Mouse (Mus musculus): ENCODE data around the gene Mcm6. TPM values are rescaled to one million over a fixed set of nuclear protein-coding genes. Genes with fewer than 3 reads are reported as not detected.

The Mcm6 gene
- polyA plus RNA-seq, 1 experiment, result 11.5 TPM

DNA sequence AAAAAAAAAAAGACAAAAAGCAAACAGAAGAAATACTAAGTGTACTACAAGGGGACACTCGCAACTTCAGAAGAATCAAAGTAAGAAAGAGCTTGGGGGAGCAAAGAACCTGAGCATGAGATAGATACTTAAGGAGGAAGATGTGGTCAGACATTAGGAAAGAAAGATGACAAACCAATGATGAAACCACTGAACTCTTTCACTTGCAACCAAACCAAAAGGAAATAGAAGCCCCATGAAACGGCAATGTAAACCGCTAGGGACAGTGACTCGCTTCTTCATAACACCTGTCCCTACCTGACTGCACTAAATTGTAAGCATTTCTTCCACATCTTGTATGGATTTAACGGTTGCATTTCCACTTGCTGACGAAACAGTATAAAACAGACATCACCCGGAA lies 27.0 kb upstream of the Mcm6 start:
- H3K4me3 ChIP-seq (replicated peaks; ENCODE audit: extremely low read depth, low read depth, low read length), result no peak overlapping the region
- DNase-seq, result no peak
- no peaks in the 10 kb centered on the region for H3K4me1 ChIP-seq (ENCODE audit: control insufficient read depth, insufficient read depth, low read length)
- no peak for TF ChIP-seq CTCF (IDR thresholded peaks at IDR 0.05; ENCODE audit: insufficient read depth, low read length)
- TF ChIP-seq POLR2A (IDR thresholded peaks at IDR 0.05; ENCODE audit: borderline replicate concordance, extremely low read depth, low read depth, low read length), result no peak
- 87% methylated on average over 7 of the region's 7 CpGs for WGBS

DNA sequence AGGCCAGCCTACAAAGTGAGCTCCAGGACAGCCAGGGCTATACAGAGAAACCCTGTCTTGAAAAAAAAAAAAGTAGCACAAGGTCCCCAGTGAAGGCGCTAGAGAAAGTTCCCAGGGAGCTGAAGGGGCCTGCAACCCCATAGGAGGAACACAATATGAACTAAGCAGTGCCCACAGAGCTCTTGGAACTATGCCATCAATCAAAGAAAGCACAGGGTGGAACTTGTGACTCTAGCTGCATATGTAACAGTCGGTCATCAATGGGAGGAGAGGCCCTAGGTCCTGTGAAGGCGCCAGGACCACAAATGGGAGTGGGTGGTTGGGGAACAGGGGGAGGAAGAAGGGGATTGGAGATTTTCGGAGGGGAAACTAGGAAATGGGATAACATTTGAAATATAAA lies 17.4 kb upstream of the Mcm6 start:
- TF ChIP-seq POLR2A (IDR thresholded peaks at IDR 0.05; ENCODE audit: borderline replicate concordance, extremely low read depth, low read depth, low read length) (no peak), CTCF (IDR thresholded peaks at IDR 0.05; ENCODE audit: insufficient read depth, low read length) (no peak)
- DNase-seq, result no peak
- WGBS, result 95% methylated on average over 4 of the region's 4 CpGs

GRCm38 (mm10) chr1:128372143-128372860 lies 12.8 kb upstream of the Mcm6 start:
- 67% methylated on average over 7 of the region's 7 CpGs for WGBS
- TF ChIP-seq CTCF (IDR thresholded peaks at IDR 0.05; ENCODE audit: insufficient read depth, low read length) (peak; percentile 40; the same call in 1 of the 2 replicates), POLR2A (IDR thresholded peaks at IDR 0.05; ENCODE audit: borderline replicate concordance, extremely low read depth, low read depth, low read length) (no peak)
- H3K4me1 ChIP-seq (ENCODE audit: control insufficient read depth, insufficient read depth, low read length), result no peaks in the 10 kb centered on the region
- no peak for DNase-seq
- no peak overlapping the region for H3K4me3 ChIP-seq (replicated peaks; ENCODE audit: extremely low read depth, low read depth, low read length)

More for the DNA sequence above, 17.4 kb upstream of the Mcm6 start:
- no peaks in the 10 kb centered on the region for H3K4me1 ChIP-seq (ENCODE audit: control insufficient read depth, insufficient read depth, low read length)
- no peak overlapping the region for H3K4me3 ChIP-seq (replicated peaks; ENCODE audit: extremely low read depth, low read depth, low read length)

GRCm38 (mm10) chr1:128368732-128369441 lies 9.4 kb upstream of the Mcm6 start:
- no peak overlapping the region for H3K4me3 ChIP-seq (replicated peaks; ENCODE audit: extremely low read depth, low read depth, low read length)
- H3K4me1 ChIP-seq (ENCODE audit: control insufficient read depth, insufficient read depth, low read length), result no peaks in the 10 kb centered on the region
- peak; percentile 36 for DNase-seq
- TF ChIP-seq POLR2A (IDR thresholded peaks at IDR 0.05; ENCODE audit: borderline replicate concordance, extremely low read depth, low read depth, low read length), result no peak
- peak; percentile 31 for TF ChIP-seq CTCF (IDR thresholded peaks at IDR 0.05; ENCODE audit: insufficient read depth, low read length)
- WGBS, result 59% methylated on average over 5 of the region's 5 CpGs

DNA sequence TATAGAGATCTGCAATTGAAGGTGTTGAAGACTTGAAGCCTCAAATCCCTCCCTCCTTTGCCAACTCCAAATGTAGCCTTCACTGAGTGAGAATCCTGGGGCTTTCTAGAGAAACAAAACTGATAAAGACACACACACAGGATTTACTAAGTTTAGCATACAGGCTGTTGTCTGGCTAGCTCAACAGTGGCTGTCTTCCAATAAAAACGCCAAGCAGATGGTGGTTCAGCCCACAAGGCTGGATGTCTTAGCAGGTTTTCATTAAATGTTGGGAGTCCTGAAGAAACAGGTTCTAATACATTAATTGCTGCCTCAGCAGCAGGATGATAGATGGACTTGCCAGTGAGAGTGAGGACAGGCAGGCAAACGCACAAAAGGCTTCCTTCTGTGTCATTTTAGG lies 1.1 kb upstream of the Mcm6 start:
- TF ChIP-seq CTCF (IDR thresholded peaks at IDR 0.05; ENCODE audit: insufficient read depth, low read length) (no peak), POLR2A (IDR thresholded peaks at IDR 0.05; ENCODE audit: borderline replicate concordance, extremely low read depth, low read depth, low read length) (no peak)
- Histone ChIP-seq H3K4me1 (ENCODE audit: control insufficient read depth, insufficient read depth, low read length) (peaks cover 8% of the 10 kb centered on the region), H3K4me3 (replicated peaks; ENCODE audit: extremely low read depth, low read depth, low read length) (no peak overlapping the region)
- DNase-seq, result no peak
- WGBS, result 56% methylated on average over 2 of the region's 2 CpGs

GRCm38 (mm10) chr1:128358916-128359553 lies 429 bp downstream of the Mcm6 start:
- TF ChIP-seq POLR2A (IDR thresholded peaks at IDR 0.05; ENCODE audit: borderline replicate concordance, extremely low read depth, low read depth, low read length) (no peak), CTCF (IDR thresholded peaks at IDR 0.05; ENCODE audit: insufficient read depth, low read length) (no peak)
- no peak for DNase-seq
- H3K4me1 ChIP-seq (ENCODE audit: control insufficient read depth, insufficient read depth, low read length), result peaks cover 8% of the 10 kb centered on the region
- WGBS, result under 1% methylated on average over 35 of the region's 35 CpGs
- H3K4me3 ChIP-seq (replicated peaks; ENCODE audit: extremely low read depth, low read depth, low read length), result peak overlapping the region; percentile 79

- no peak for DNase-seq
- peaks cover 8% of the 10 kb centered on the region for H3K4me1 ChIP-seq (ENCODE audit: control insufficient read depth, insufficient read depth, low read length)
- peak overlapping the region; percentile 3 for H3K4me3 ChIP-seq (replicated peaks; ENCODE audit: extremely low read depth, low read depth, low read length)
- 45% methylated on average over 6 of the region's 6 CpGs for WGBS
- no peak for TF ChIP-seq CTCF (IDR thresholded peaks at IDR 0.05; ENCODE audit: insufficient read depth, low read length)
- no peak for TF ChIP-seq POLR2A (IDR thresholded peaks at IDR 0.05; ENCODE audit: borderline replicate concordance, extremely low read depth, low read depth, low read length)
Observed at GRCm38 (mm10) chr1:128358276-128358675, 1.2 kb downstream of the Mcm6 start.

- DNase-seq, result no peak
- 26% methylated on average over 3 of the region's 3 CpGs for WGBS
- TF ChIP-seq CTCF (IDR thresholded peaks at IDR 0.05; ENCODE audit: insufficient read depth, low read length) (no peak), POLR2A (IDR thresholded peaks at IDR 0.05; ENCODE audit: borderline replicate concordance, extremely low read depth, low read depth, low read length) (no peak)
- H3K4me1 ChIP-seq (ENCODE audit: control insufficient read depth, insufficient read depth, low read length), result peaks cover 8% of the 10 kb centered on the region
- H3K4me3 ChIP-seq (replicated peaks; ENCODE audit: extremely low read depth, low read depth, low read length), result no peak overlapping the region
Observed at GRCm38 (mm10) chr1:128357452-128357851, 2.0 kb downstream of the Mcm6 start.

DNA sequence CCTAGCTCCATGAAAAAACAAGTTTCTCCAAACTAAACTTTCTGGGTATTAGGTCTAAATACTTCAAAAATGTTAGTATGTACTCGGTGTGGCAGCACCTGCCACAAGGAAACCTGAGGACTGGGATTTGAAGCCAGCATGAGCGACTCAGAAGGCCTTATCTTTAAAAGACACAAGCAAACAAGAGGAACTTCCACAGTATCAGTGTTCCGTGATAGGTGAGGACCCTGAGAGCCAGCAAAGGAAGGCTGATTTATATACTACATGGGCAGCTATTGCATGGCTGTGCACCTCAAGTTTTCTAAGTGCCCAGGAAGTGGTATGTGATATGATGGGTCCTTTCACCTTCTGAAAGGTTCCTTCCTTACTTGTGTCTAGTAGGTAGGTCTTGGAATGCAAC lies 6.4 kb downstream of the Mcm6 start:
- no peak overlapping the region for H3K4me3 ChIP-seq (replicated peaks; ENCODE audit: extremely low read depth, low read depth, low read length)
- TF ChIP-seq POLR2A (IDR thresholded peaks at IDR 0.05; ENCODE audit: borderline replicate concordance, extremely low read depth, low read depth, low read length) (no peak), CTCF (IDR thresholded peaks at IDR 0.05; ENCODE audit: insufficient read depth, low read length) (no peak)
- DNase-seq, result no peak
- peaks cover under 1% of the 10 kb centered on the region; the same call in 1 of the 2 replicates for H3K4me1 ChIP-seq (ENCODE audit: control insufficient read depth, insufficient read depth, low read length)
- WGBS, result 84% methylated on average over 3 of the region's 3 CpGs

Measured in lung, adult 2 months (tissue).